Mouse (Mus musculus): Measurements from ENCODE around the gene Ap5s1. TPM values are rescaled to one million over a fixed set of nuclear protein-coding genes. Genes with fewer than 3 reads are reported as not detected.

The Ap5s1 gene
- total and polyA plus RNA-seq, 3 experiments = 9.1 to 22.5 (median 9.9) TPM

DNA sequence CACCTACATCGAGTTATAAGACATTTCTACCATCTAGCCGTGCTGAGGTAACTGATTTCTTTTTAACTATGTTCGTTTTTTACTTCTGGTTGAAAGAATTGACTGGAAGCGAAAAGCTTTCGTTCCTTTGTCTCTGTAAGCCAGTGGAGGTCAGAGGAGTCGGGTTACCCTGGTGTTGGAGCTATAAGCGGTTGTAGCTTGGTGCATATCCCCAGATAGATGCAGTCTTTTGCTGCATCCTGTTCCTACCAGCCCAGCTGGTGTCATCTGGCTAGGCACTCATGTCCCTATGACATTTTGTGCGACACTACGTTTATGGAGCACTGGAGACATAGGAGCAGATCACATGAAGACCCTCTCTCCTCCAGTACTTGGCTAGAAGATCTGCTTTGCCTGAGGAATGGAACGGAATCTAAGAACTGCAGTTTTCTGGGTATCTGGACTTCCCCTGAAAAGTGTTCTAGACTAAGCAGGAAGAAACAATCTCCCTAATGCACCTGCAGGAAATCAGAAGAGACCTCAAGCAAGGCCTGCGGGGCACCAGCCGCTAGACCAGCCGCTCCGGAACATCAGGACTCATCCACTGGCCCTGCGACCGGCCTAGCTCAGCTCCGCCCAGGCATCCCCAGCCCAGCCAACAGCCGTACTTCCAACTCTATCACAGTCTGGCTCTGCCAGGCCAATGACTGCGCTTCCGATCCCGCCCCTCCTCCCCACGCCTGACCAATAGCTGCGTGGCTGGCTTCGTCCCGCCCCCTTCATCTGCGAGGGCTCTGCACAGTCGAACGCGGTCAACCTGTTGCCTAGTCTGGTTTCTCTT is 26.6 kb downstream of the Ap5s1 start, which contains the start of gene Mavs:
Gene Mavs (plus strand): TSS at position 757 of the 820 bp plus-strand sequence.
- peak within 1 kb of the TSS; percentile 66 to 91 (median 80) for H3K4me3 ChIP-seq (replicated peaks in 1 of 3; ENCODE audit: low read depth in 2 of 3, low read length in 2 of 3, poor library complexity in 1 of 3)
- H3K9me3 ChIP-seq (replicated peaks; ENCODE audit: low read length) = no peaks in the 10 kb centered on the region
- DNase-seq (ENCODE audit: extremely low read depth) = peak; percentile 96
- dilution Hi-C loops (cut with MboI; ENCODE audit: extremely low pct_ligation_motif_present, extremely low pct_unique_long_range_greater_than_20kb, low sequenced_read_pairs) = no loop called here
- H3K27ac ChIP-seq (ENCODE audit: insufficient read depth, low read depth) = peak within 1 kb of the TSS; percentile 87
- H3K4me2 ChIP-seq (ENCODE audit: insufficient read depth, low read depth, poor library complexity, severe bottlenecking) = peak within 1 kb of the TSS; percentile 98
- in situ Hi-C loops (cut with MboI; ENCODE audit: low pct_ligation_motif_present, low pct_unique_long_range_greater_than_20kb, low sequenced_read_pairs) = no loop called here
- no peaks in the 10 kb centered on the region for H3K27me3 ChIP-seq (replicated peaks)
- H3K4me1 ChIP-seq (ENCODE audit: control insufficient read depth in 1 of 2, insufficient read depth in 2 of 2) = peaks cover 18 to 34% of the 10 kb centered on the region in 2 experiments
- H3K9ac ChIP-seq (ENCODE audit: insufficient read depth, low read depth) = peak within 1 kb of the TSS; percentile 81
- peak; percentile 66; the same call in 1 of the 2 replicates for TF ChIP-seq UBTF (IDR thresholded peaks at IDR 0.05; ENCODE audit: low read depth, low read length)
- peak; percentile 72 for TF ChIP-seq ELF1 (IDR thresholded peaks at IDR 0.05; ENCODE audit: low read depth, low read length)
- TF ChIP-seq JUN (IDR thresholded peaks at IDR 0.05; ENCODE audit: insufficient read depth, low read depth, low read length) = no peak
- TF ChIP-seq CTCF (conservative IDR thresholded peaks at IDR 0.05 in 1 of 2, IDR thresholded peaks at IDR 0.05 in 1 of 2; ENCODE audit: low read depth in 2 of 2, low read length in 2 of 2) = no peak
- peak; percentile 95 for TF ChIP-seq POLR2A (IDR thresholded peaks at IDR 0.05; ENCODE audit: low read depth, low read length)
- TF ChIP-seq TBP (conservative IDR thresholded peaks at IDR 0.05; ENCODE audit: low read depth, low read length) = peak; percentile 85
- TF ChIP-seq MAX (IDR thresholded peaks at IDR 0.05; ENCODE audit: low read length) = 0 out of 2 replicates have a peak, but pooled peaks have one; percentile 34
- TF ChIP-seq NRF1 (IDR thresholded peaks at IDR 0.05; ENCODE audit: low read depth, low read length) = 0 out of 2 replicates have a peak, but pooled peaks have one; percentile 28
- no peak; the same call in 1 of the 2 replicates for TF ChIP-seq SIN3A (IDR thresholded peaks at IDR 0.05; ENCODE audit: low read length)
- TF ChIP-seq TCF12 (IDR thresholded peaks at IDR 0.05; ENCODE audit: low read depth, low read length) = peak; percentile 93
- peak; percentile 78 for TF ChIP-seq MXI1 (IDR thresholded peaks at IDR 0.05; ENCODE audit: low read depth, low read length)
- TF ChIP-seq CHD2 (IDR thresholded peaks at IDR 0.05; ENCODE audit: low read length) = peak; percentile 69; the same call in 1 of the 2 replicates
- peak; percentile 85; the same call in 1 of the 2 replicates for TF ChIP-seq ZMIZ1 (IDR thresholded peaks at IDR 0.05; ENCODE audit: low read depth, low read length)
- peak; percentile 55 for TF ChIP-seq HCFC1 (IDR thresholded peaks at IDR 0.05; ENCODE audit: low read depth, low read length)
- TF ChIP-seq ETS1 (conservative IDR thresholded peaks at IDR 0.05; ENCODE audit: low read depth, low read length) = 0 out of 2 replicates have a peak, but pooled peaks have one; percentile 10
- H3K36me3 ChIP-seq (replicated peaks in 1 of 2; ENCODE audit: control insufficient read depth in 1 of 2, insufficient read depth in 1 of 2, low read length in 1 of 2) = peaks cover 0 to 25% of the 10 kb centered on the region in 2 experiments
- peaks cover 9% of the 10 kb centered on the region; the same call in 1 of the 2 replicates for H3K79me2 ChIP-seq (replicated peaks; ENCODE audit: control insufficient read depth, extremely low read depth, insufficient read depth, poor library complexity, severe bottlenecking)

DNA sequence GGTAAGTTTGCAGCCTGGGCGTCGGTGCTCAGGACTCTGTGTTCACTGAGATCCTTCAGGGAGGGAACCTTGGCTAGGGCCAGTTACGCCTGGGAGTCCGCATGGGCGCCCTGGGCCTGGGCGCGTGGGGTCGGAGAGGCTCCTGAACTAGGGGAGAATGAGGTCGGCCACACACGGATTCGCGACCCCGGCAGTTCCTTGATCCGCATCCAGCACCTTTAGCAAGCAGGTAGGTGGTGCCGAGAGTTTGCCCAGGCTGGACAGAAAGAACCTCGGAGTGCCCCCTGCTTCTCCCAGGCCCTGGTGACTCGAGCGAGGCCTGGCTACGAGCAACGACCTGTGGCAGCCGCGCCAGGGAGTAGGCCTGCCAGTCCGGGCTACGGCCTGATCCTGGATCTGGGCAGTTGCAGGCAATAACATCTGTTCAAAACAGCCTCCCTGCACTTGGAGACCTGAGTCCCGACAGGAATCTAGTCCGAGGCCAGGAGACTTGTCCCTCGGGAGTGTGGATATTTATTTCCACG is 27.3 kb downstream of the Ap5s1 start:
- Histone ChIP-seq H3K36me3 (replicated peaks in 1 of 2; ENCODE audit: control insufficient read depth in 1 of 2, insufficient read depth in 1 of 2, low read length in 1 of 2) (peaks cover 5 to 32% of the 10 kb centered on the region in 2 experiments), H3K27me3 (replicated peaks) (no peaks in the 10 kb centered on the region), H3K4me1 (ENCODE audit: control insufficient read depth in 1 of 2, insufficient read depth in 2 of 2) (peaks cover 18 to 41% of the 10 kb centered on the region in 2 experiments), H3K27ac (ENCODE audit: insufficient read depth, low read depth) (peak overlapping the region; percentile 87), H3K4me2 (ENCODE audit: insufficient read depth, low read depth, poor library complexity, severe bottlenecking) (peak overlapping the region; percentile 98), H3K4me3 (replicated peaks in 1 of 3; ENCODE audit: low read depth in 2 of 3, low read length in 2 of 3, poor library complexity in 1 of 3) (peak overlapping the region; percentile 66 to 91 (median 80)), H3K9me3 (replicated peaks; ENCODE audit: low read length) (no peaks in the 10 kb centered on the region), H3K9ac (ENCODE audit: insufficient read depth, low read depth) (peak overlapping the region; percentile 75), H3K79me2 (replicated peaks; ENCODE audit: control insufficient read depth, extremely low read depth, insufficient read depth, poor library complexity, severe bottlenecking) (peaks cover 9% of the 10 kb centered on the region; the same call in 1 of the 2 replicates)
- DNase-seq (ENCODE audit: extremely low read depth) = no peak
- dilution Hi-C loops (cut with MboI; ENCODE audit: extremely low pct_ligation_motif_present, extremely low pct_unique_long_range_greater_than_20kb, low sequenced_read_pairs) (no loop called here), in situ Hi-C loops (cut with MboI; ENCODE audit: low pct_ligation_motif_present, low pct_unique_long_range_greater_than_20kb, low sequenced_read_pairs) (no loop called here)
- TF ChIP-seq GABPA (IDR thresholded peaks at IDR 0.05; ENCODE audit: insufficient replicate concordance, low read depth, low read length) (no peak), MXI1 (IDR thresholded peaks at IDR 0.05; ENCODE audit: low read depth, low read length) (peak; percentile 46), CHD1 (IDR thresholded peaks at IDR 0.05; ENCODE audit: low read depth, low read length) (0 out of 2 replicates have a peak, but pooled peaks have one; percentile 65), EP300 (IDR thresholded peaks at IDR 0.05; ENCODE audit: low read length) (no peak), POLR2AphosphoS2 (IDR thresholded peaks at IDR 0.05; ENCODE audit: low read depth, low read length) (peak; percentile 73; the same call in 1 of the 2 replicates), USF2 (conservative IDR thresholded peaks at IDR 0.05; ENCODE audit: low read depth, low read length) (no peak), TCF12 (IDR thresholded peaks at IDR 0.05; ENCODE audit: low read depth, low read length) (no peak), TBP (conservative IDR thresholded peaks at IDR 0.05; ENCODE audit: low read depth, low read length) (no peak), ELF1 (IDR thresholded peaks at IDR 0.05; ENCODE audit: low read depth, low read length) (peak; percentile 12; the same call in 1 of the 2 replicates), MAFK (IDR thresholded peaks at IDR 0.05; ENCODE audit: insufficient replicate concordance, low read length) (no peak), UBTF (IDR thresholded peaks at IDR 0.05; ENCODE audit: low read depth, low read length) (peak; percentile 41; the same call in 1 of the 2 replicates), MAZ (IDR thresholded peaks at IDR 0.05; ENCODE audit: low read depth, low read length) (0 out of 2 replicates have a peak, but pooled peaks have one; percentile 58), USF1 (IDR thresholded peaks at IDR 0.05; ENCODE audit: low read depth, low read length) (no peak), NRF1 (IDR thresholded peaks at IDR 0.05; ENCODE audit: low read depth, low read length) (no peak), PAX5 (IDR thresholded peaks at IDR 0.05; ENCODE audit: low read length) (no peak), CHD2 (IDR thresholded peaks at IDR 0.05; ENCODE audit: low read length) (no peak), SIN3A (IDR thresholded peaks at IDR 0.05; ENCODE audit: low read length) (peak; percentile 72; the same call in 1 of the 2 replicates), JUN (IDR thresholded peaks at IDR 0.05; ENCODE audit: insufficient read depth, low read depth, low read length) (no peak), HCFC1 (IDR thresholded peaks at IDR 0.05; ENCODE audit: low read depth, low read length) (0 out of 2 replicates have a peak, but pooled peaks have one; percentile 6), MAX (IDR thresholded peaks at IDR 0.05; ENCODE audit: low read length) (no peak; the same call in 1 of the 2 replicates), ZKSCAN1 (IDR thresholded peaks at IDR 0.05; ENCODE audit: borderline replicate concordance, low read depth, low read length) (no peak), NELFE (IDR thresholded peaks at IDR 0.05; ENCODE audit: low read depth, low read length) (peak; percentile 92), ETS1 (conservative IDR thresholded peaks at IDR 0.05; ENCODE audit: low read depth, low read length) (0 out of 2 replicates have a peak, but pooled peaks have one; percentile 3)

All from CH12.LX (cell line).